Mouse (Mus musculus) lung, embryonic 14.5 days (tissue): ENCODE measurements around the gene Ankrd13d. TPM values are rescaled to one million over a fixed set of nuclear protein-coding genes. Genes with fewer than 3 reads are reported as not detected.

Experiments used
- ATAC-seq: fragments of 200-750 bp; cut with Nextera tagmentation; 2 replicates; pipeline ENCODE4 v1.8.0; 2017; ENCODE audit warnings: mild to moderate bottlenecking, moderate TSS enrichment, moderate library complexity; ENCODE audit not compliant: insufficient read depth
- DNase-seq: peaks from one replicate; pipeline ENCODE4 v3.0.0-alpha.2; 2015
- H3K27ac ChIP-seq: fragments of 300-500 bp; sonication (generic); 2 replicates; pipeline ENCODE4 v1.5.1; 2014; ENCODE audit warnings: low read depth, mild to moderate bottlenecking, moderate library complexity
- H3K27me3 ChIP-seq: fragments of 300-500 bp; sonication (generic); 2 replicates; pipeline ENCODE4 v1.6.1; 2014; ENCODE audit warnings: low read length, control low read depth; ENCODE audit not compliant: insufficient read depth
- H3K36me3 ChIP-seq: fragments of 300-500 bp; sonication (generic); 2 replicates; pipeline ENCODE4 v1.6.1; 2014; ENCODE audit warnings: control low read depth; ENCODE audit not compliant: insufficient read depth
- H3K4me1 ChIP-seq: fragments of 300-500 bp; sonication (generic); 2 replicates; pipeline ENCODE4 v1.6.1; 2014; ENCODE audit warnings: antibody characterized with exemption, control low read depth; ENCODE audit not compliant: insufficient read depth
- H3K4me2 ChIP-seq: fragments of 300-500 bp; sonication (generic); 2 replicates; pipeline ENCODE4 v1.6.1; 2014; ENCODE audit warnings: mild to moderate bottlenecking
- H3K4me3 ChIP-seq: fragments of 300-500 bp; sonication (generic); 2 replicates; pipeline ENCODE4 v1.5.1; 2014; ENCODE audit warnings: low read depth, low read length
- H3K9ac ChIP-seq: fragments of 300-500 bp; sonication (generic); 2 replicates; pipeline ENCODE4 v1.6.1; 2014
- H3K9me3 ChIP-seq: fragments of 300-500 bp; sonication (generic); 2 replicates; pipeline ENCODE4 v1.6.1; 2016; ENCODE audit warnings: low read depth, low read length, control low read depth
- CTCF ChIP-seq: IDR thresholded peaks from 2 replicates; pipeline ENCODE4 v1.5.1; 2016; ENCODE audit warnings: antibody characterized with exemption, low read depth
- WGBS: fragments of 180-500 bp; shearing (Covaris S2); extraction: QIAGEN DNeasy Blood & Tissue Kit; methylation state at CpG from one replicate; pipeline ENCODE4 v1.1.7; 2014; 5-methylcytosine and 5-hydroxymethylcytosine counted together
- polyA plus RNA-seq: library from polyadenylated mRNA; unstranded; fragments of >200 nt; fragmentation: Nextera tagmentation; extraction: Ambion mirVana; gene quantifications from 2 replicates; pipeline ENCODE4 v1.2.1, GENCODE M21; 2014

Ankrd13d gene
- polyA plus RNA-seq, 1 experiment from 2014 or later: 2.8 TPM

- Histone ChIP-seq H3K4me2 (peak within 1 kb of the TSS; percentile 93), H3K36me3 (0 out of 2 replicates have a peak, but pooled peaks cover 3% of the 10 kb centered on the region), H3K4me1 (peaks cover 34% of the 10 kb centered on the region), H3K9me3 (no peaks in the 10 kb centered on the region), H3K27ac (peak within 1 kb of the TSS; percentile 89), H3K27me3 (no peaks in the 10 kb centered on the region), H3K9ac (peak within 1 kb of the TSS; percentile 93), H3K4me3 (peak within 1 kb of the TSS; percentile 99)
- TF ChIP-seq CTCF: peak; percentile 73
- ATAC-seq (peak; percentile 75), DNase-seq (peak; percentile 88)
- WGBS: under 1% methylated on average over 22 of the region's 46 CpGs
These were observed 23.2 kb upstream of the Ankrd13d start, which contains the start of gene Grk2 for GRCm38 (mm10) chr19:4306190-4306577. Grk2 (minus strand) TSS chr19:4306222.

GRCm38 (mm10) chr19:4305491-4306189, 22.7 kb upstream of the Ankrd13d start:
- no peaks in the 10 kb centered on the region for H3K27me3 ChIP-seq
- H3K36me3 ChIP-seq: 0 out of 2 replicates have a peak, but pooled peaks cover 3% of the 10 kb centered on the region
- peak overlapping the region; percentile 99 for H3K4me3 ChIP-seq
- DNase-seq (peak; percentile 70), ATAC-seq (peak; percentile 53)
- H3K9me3 ChIP-seq: no peaks in the 10 kb centered on the region
- peak overlapping the region; percentile 93 for H3K4me2 ChIP-seq
- H3K9ac ChIP-seq: peak overlapping the region; percentile 93
- WGBS: under 1% methylated on average over 60 of the region's 68 CpGs
- no peak for TF ChIP-seq CTCF
- peaks cover 37% of the 10 kb centered on the region for H3K4me1 ChIP-seq
- H3K27ac ChIP-seq: peak overlapping the region; percentile 89

GRCm38 (mm10) chr19:4304871-4305321, 22.0 kb upstream of the Ankrd13d start:
- H3K27me3 ChIP-seq: no peaks in the 10 kb centered on the region
- ATAC-seq: no peak
- TF ChIP-seq CTCF: no peak
- WGBS: 35% methylated on average over 4 of the region's 4 CpGs
- peak overlapping the region; percentile 93 for H3K9ac ChIP-seq
- DNase-seq: no peak
- peaks cover 37% of the 10 kb centered on the region for H3K4me1 ChIP-seq
- H3K9me3 ChIP-seq: no peaks in the 10 kb centered on the region
- H3K27ac ChIP-seq: no peak overlapping the region
- peak overlapping the region; percentile 99 for H3K4me3 ChIP-seq
- peak overlapping the region; percentile 93 for H3K4me2 ChIP-seq
- H3K36me3 ChIP-seq: 0 out of 2 replicates have a peak, but pooled peaks cover 3% of the 10 kb centered on the region

DNA sequence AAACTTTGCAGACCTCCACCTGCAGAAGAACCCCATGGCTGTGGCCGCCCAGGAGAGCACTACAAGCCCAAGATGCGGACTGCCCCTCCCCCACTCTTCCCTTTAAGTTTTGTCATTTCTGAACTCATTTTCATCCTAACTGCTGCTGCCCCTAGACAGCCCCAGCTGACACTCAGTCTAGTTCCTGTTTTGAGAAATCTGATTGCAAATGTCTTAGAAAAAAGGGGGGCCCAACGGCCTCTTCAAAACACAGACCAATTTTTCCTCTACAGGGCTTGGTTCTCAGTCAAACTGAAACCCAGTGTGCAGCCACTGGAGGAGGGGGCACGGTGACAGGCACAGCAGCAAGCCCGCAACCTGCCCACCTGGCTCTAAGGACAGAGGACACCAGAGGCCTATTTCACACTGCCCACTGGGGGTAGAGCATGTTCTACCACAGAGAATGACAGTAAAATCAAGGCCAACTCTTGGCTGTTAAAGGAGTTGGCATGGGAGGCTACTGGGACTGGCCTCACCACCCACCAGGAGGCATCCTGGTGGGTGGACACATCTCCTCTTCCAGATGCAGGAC, 21.4 kb upstream of the Ankrd13d start:
- Histone ChIP-seq H3K27me3 (no peaks in the 10 kb centered on the region), H3K9me3 (no peaks in the 10 kb centered on the region), H3K4me2 (peak overlapping the region; percentile 93), H3K4me3 (peak overlapping the region; percentile 99), H3K27ac (no peak overlapping the region), H3K9ac (peak overlapping the region; percentile 93), H3K36me3 (0 out of 2 replicates have a peak, but pooled peaks cover 3% of the 10 kb centered on the region), H3K4me1 (peaks cover 37% of the 10 kb centered on the region)
- no peak for ATAC-seq
- TF ChIP-seq CTCF: no peak
- DNase-seq: peak; percentile 26
- WGBS: 52% methylated on average over 5 of the region's 5 CpGs

- no peak for DNase-seq
- TF ChIP-seq CTCF: no peak
- 0 out of 2 replicates have a peak, but pooled peaks cover 3% of the 10 kb centered on the region for H3K36me3 ChIP-seq
- no peak overlapping the region for H3K4me3 ChIP-seq
- H3K27me3 ChIP-seq: no peaks in the 10 kb centered on the region
- peak overlapping the region; percentile 93 for H3K4me2 ChIP-seq
- H3K4me1 ChIP-seq: peaks cover 37% of the 10 kb centered on the region
- WGBS: 91% methylated on average over 5 of the region's 5 CpGs
- H3K27ac ChIP-seq: no peak overlapping the region
- H3K9ac ChIP-seq: no peak overlapping the region
- no peaks in the 10 kb centered on the region for H3K9me3 ChIP-seq
- no peak for ATAC-seq
These were observed 20.7 kb upstream of the Ankrd13d start for GRCm38 (mm10) chr19:4303640-4303995.

DNA sequence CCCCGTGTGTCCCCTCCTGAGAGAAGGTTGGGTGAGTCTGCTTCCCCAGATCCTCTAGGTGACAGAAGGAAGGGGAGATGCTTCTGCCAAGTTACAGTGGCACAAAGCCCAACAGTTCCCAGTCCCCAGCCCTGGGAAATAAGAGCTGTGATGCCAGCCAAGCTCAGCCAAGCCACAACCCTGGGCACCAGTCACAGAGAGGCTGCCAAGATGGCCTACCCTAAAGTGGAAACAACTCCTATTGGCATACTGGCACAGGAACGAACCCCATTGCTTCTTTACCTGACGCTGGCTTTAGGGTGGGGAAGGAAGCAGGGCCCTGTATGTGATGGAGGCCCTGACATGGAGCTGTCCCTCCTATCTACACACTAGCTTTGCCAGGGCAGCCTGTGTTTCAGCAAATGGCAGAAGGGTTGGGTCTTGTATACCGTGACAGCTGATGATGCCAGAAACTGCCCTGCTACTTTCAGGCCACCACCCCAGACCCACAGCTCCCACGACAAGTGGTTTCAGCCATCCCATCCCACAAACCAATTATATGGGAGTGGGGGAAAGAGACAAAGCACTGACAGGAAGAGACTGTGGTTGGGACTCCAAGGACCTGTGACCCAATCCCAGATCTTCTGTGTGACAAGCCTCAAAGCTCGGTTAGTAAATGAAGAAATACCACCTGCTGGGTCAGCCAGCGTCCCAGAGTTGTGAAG, 20.2 kb upstream of the Ankrd13d start:
- H3K4me1 ChIP-seq: peaks cover 37% of the 10 kb centered on the region
- no peaks in the 10 kb centered on the region for H3K27me3 ChIP-seq
- H3K36me3 ChIP-seq: 0 out of 2 replicates have a peak, but pooled peaks cover 6% of the 10 kb centered on the region
- peak overlapping the region; percentile 93 for H3K4me2 ChIP-seq
- no peak for TF ChIP-seq CTCF
- no peak for ATAC-seq
- H3K4me3 ChIP-seq: peak overlapping the region; percentile 14; the same call in 1 of the 2 replicates
- peak overlapping the region; percentile 79; the same call in 1 of the 2 replicates for H3K27ac ChIP-seq
- peak overlapping the region; percentile 38 for H3K9ac ChIP-seq
- 64% methylated on average over 7 of the region's 7 CpGs for WGBS
- DNase-seq: no peak
- no peaks in the 10 kb centered on the region for H3K9me3 ChIP-seq
